Mouse (Mus musculus) CH12.LX (cell line): ENCODE measurements around the gene Tnk1. TPM values are rescaled to one million over a fixed set of nuclear protein-coding genes. Genes with fewer than 3 reads are reported as not detected.

Source experiments
- DNase-seq: peaks from one replicate; pipeline ENCODE4 v3.0.0-alpha.2; 2013; ENCODE audit errors: extremely low read depth
- H3K27ac ChIP-seq: 2 replicates; pipeline ENCODE4 v1.5.1; 2012; ENCODE audit warnings: low read depth, mild to moderate bottlenecking, control low read depth, moderate library complexity; ENCODE audit not compliant: insufficient read depth
- H3K27me3 ChIP-seq: replicated peaks from 2 replicates; pipeline ENCODE3; 2012; ENCODE audit warnings: inconsistent platforms
- H3K36me3 ChIP-seq, 2 experiments: replicated peaks in 1 of 2; 2 replicates each; pipeline versions ENCODE3 to v1.6.1; 2012; ENCODE audit warnings: inconsistent platforms in 1 of 2, low read length in 1 of 2, mild to moderate bottlenecking in 1 of 2, mixed read lengths in 1 of 2, moderate library complexity in 1 of 2; ENCODE audit not compliant: control insufficient read depth in 1 of 2, insufficient read depth in 1 of 2
- H3K4me1 ChIP-seq, 2 experiments: 2 replicates each; pipeline ENCODE4 v1.6.1; 2012; ENCODE audit warnings: inconsistent platforms in 1 of 2, moderate library complexity in 1 of 2; ENCODE audit not compliant: insufficient read depth in 2 of 2, control insufficient read depth in 1 of 2
- H3K4me2 ChIP-seq: 2 replicates; pipeline ENCODE4 v1.6.1; 2012; ENCODE audit warnings: low read depth, mild to moderate bottlenecking, control low read depth; ENCODE audit not compliant: poor library complexity, insufficient read depth, severe bottlenecking
- H3K4me3 ChIP-seq, 3 experiments: fragments of 150-350 bp in 1 of 3; sonication (generic) in 1 of 3; replicated peaks in 1 of 3; 2 replicates each; pipeline versions ENCODE3 to v1.5.1; 2011 to 2012; ENCODE audit warnings: low read depth in 2 of 3, low read length in 2 of 3, mild to moderate bottlenecking in 2 of 3, moderate library complexity in 2 of 3, control low read depth in 1 of 3, improper control_type of control experiment in 1 of 3, inconsistent platforms in 1 of 3, mixed read lengths in 1 of 3; ENCODE audit not compliant: poor library complexity in 1 of 3
- H3K79me2 ChIP-seq: replicated peaks from 2 replicates; pipeline ENCODE4 v1.6.1; 2012; ENCODE audit warnings: mild to moderate bottlenecking, moderate library complexity; ENCODE audit not compliant: control insufficient read depth, poor library complexity, insufficient read depth, severe bottlenecking; ENCODE audit errors: extremely low read depth
- H3K9ac ChIP-seq: 2 replicates; pipeline ENCODE4 v1.6.1; 2012; ENCODE audit warnings: low read depth, mild to moderate bottlenecking, control low read depth, moderate library complexity; ENCODE audit not compliant: insufficient read depth
- H3K9me3 ChIP-seq: replicated peaks from 2 replicates; pipeline ENCODE3; 2012; ENCODE audit warnings: low read length, inconsistent platforms, mixed read lengths
- CHD1 ChIP-seq: IDR thresholded peaks from 2 replicates; pipeline ENCODE4 v1.6.1; 2012; ENCODE audit warnings: low read depth, low read length, improper control_type of control experiment, inconsistent platforms
- CHD2 ChIP-seq: IDR thresholded peaks from 2 replicates; pipeline ENCODE4 v1.6.1; 2011; ENCODE audit warnings: low read length, improper control_type of control experiment
- CTCF ChIP-seq, 2 experiments: IDR thresholded peaks in 1 of 2; conservative IDR thresholded peaks in 1 of 2; 2 replicates each; pipeline ENCODE4 v1.5.1; 2011 to 2012; ENCODE audit warnings: low read depth in 2 of 2, low read length in 2 of 2, improper control_type of control experiment in 1 of 2, inconsistent platforms in 1 of 2, mild to moderate bottlenecking in 1 of 2, moderate library complexity in 1 of 2
- E2F4 ChIP-seq: IDR thresholded peaks from 2 replicates; pipeline ENCODE4 v1.6.1; 2011; ENCODE audit warnings: low read depth, low read length, improper control_type of control experiment; ENCODE audit not compliant: insufficient replicate concordance
- EP300 ChIP-seq: IDR thresholded peaks from 2 replicates; pipeline ENCODE4 v1.6.1; 2011; ENCODE audit warnings: low read length, improper control_type of control experiment
- GABPA ChIP-seq: IDR thresholded peaks from 2 replicates; pipeline ENCODE4 v1.6.1; 2012; ENCODE audit warnings: low read depth, low read length, improper control_type of control experiment, inconsistent platforms; ENCODE audit not compliant: insufficient replicate concordance
- HCFC1 ChIP-seq: IDR thresholded peaks from 2 replicates; pipeline ENCODE4 v1.6.1; 2012; ENCODE audit warnings: low read depth, mild to moderate bottlenecking, inconsistent platforms, low read length, improper control_type of control experiment
- IRF4 ChIP-seq: IDR thresholded peaks from 2 replicates; pipeline ENCODE4 v1.6.1; 2014; ENCODE audit warnings: low read depth, mild to moderate bottlenecking, inconsistent platforms, low read length, improper control_type of control experiment
- JUN ChIP-seq: IDR thresholded peaks from 2 replicates; pipeline ENCODE4 v1.6.1; 2011; ENCODE audit warnings: low read depth, mild to moderate bottlenecking, low read length, improper control_type of control experiment, moderate library complexity; ENCODE audit not compliant: insufficient read depth
- JUND ChIP-seq: conservative IDR thresholded peaks from 2 replicates; pipeline ENCODE4 v1.6.1; 2011; ENCODE audit warnings: low read depth, low read length, improper control_type of control experiment
- KAT2A ChIP-seq: IDR thresholded peaks from 2 replicates; pipeline ENCODE4 v1.6.1; 2012; ENCODE audit warnings: low read length, improper control_type of control experiment, inconsistent platforms; ENCODE audit not compliant: insufficient replicate concordance
- MAX ChIP-seq: IDR thresholded peaks from 2 replicates; pipeline ENCODE4 v1.6.1; 2011; ENCODE audit warnings: low read length, improper control_type of control experiment
- MEF2A ChIP-seq: IDR thresholded peaks from 2 replicates; pipeline ENCODE4 v1.6.1; 2014; ENCODE audit warnings: low read depth, mild to moderate bottlenecking, inconsistent platforms, low read length, improper control_type of control experiment, borderline replicate concordance
- MXI1 ChIP-seq: IDR thresholded peaks from 2 replicates; pipeline ENCODE4 v1.6.1; 2011; ENCODE audit warnings: mild to moderate bottlenecking, low read depth, low read length, improper control_type of control experiment
- MYC ChIP-seq: IDR thresholded peaks from 2 replicates; pipeline ENCODE4 v1.6.1; 2011; ENCODE audit warnings: low read depth, mild to moderate bottlenecking, improper control_type of control experiment, low read length
- NELFE ChIP-seq: IDR thresholded peaks from 2 replicates; pipeline ENCODE4 v1.6.1; 2011; ENCODE audit warnings: low read depth, low read length, improper control_type of control experiment
- NRF1 ChIP-seq: IDR thresholded peaks from 2 replicates; pipeline ENCODE4 v1.6.1; 2014; ENCODE audit warnings: low read depth, mild to moderate bottlenecking, inconsistent platforms, low read length, improper control_type of control experiment, moderate library complexity
- POLR2A ChIP-seq: IDR thresholded peaks from 2 replicates; pipeline ENCODE4 v1.6.1; 2011; ENCODE audit warnings: low read depth, mild to moderate bottlenecking, improper control_type of control experiment, low read length
- POLR2AphosphoS2 ChIP-seq: IDR thresholded peaks from 2 replicates; pipeline ENCODE4 v1.6.1; 2011; ENCODE audit warnings: low read depth, low read length, improper control_type of control experiment
- RAD21 ChIP-seq: IDR thresholded peaks from 2 replicates; pipeline ENCODE4 v1.6.1; 2011; ENCODE audit warnings: low read depth, mild to moderate bottlenecking, low read length, improper control_type of control experiment, moderate library complexity
- RCOR1 ChIP-seq: conservative IDR thresholded peaks from 2 replicates; pipeline ENCODE4 v1.6.1; 2012; ENCODE audit warnings: low read depth, mild to moderate bottlenecking, inconsistent platforms, low read length, improper control_type of control experiment
- SIN3A ChIP-seq: IDR thresholded peaks from 2 replicates; pipeline ENCODE4 v1.6.1; 2012; ENCODE audit warnings: low read length, improper control_type of control experiment, inconsistent platforms
- SMC3 ChIP-seq: IDR thresholded peaks from 2 replicates; pipeline ENCODE4 v1.6.1; 2011; ENCODE audit warnings: low read depth, low read length, improper control_type of control experiment
- TBP ChIP-seq: conservative IDR thresholded peaks from 2 replicates; pipeline ENCODE4 v1.6.1; 2011; ENCODE audit warnings: low read depth, low read length, improper control_type of control experiment
- TCF12 ChIP-seq: IDR thresholded peaks from 2 replicates; pipeline ENCODE4 v1.6.1; 2014; ENCODE audit warnings: low read depth, mild to moderate bottlenecking, inconsistent platforms, low read length, improper control_type of control experiment
- USF1 ChIP-seq: IDR thresholded peaks from 2 replicates; pipeline ENCODE4 v1.6.1; 2014; ENCODE audit warnings: low read depth, mild to moderate bottlenecking, inconsistent platforms, low read length, improper control_type of control experiment
- USF2 ChIP-seq: conservative IDR thresholded peaks from 2 replicates; pipeline ENCODE4 v1.6.1; 2011; ENCODE audit warnings: low read depth, low read length, improper control_type of control experiment
- ZKSCAN1 ChIP-seq: IDR thresholded peaks from 2 replicates; pipeline ENCODE4 v1.6.1; 2012; ENCODE audit warnings: low read depth, inconsistent platforms, low read length, improper control_type of control experiment, borderline replicate concordance
- ZNF384 ChIP-seq: IDR thresholded peaks from 2 replicates; pipeline ENCODE4 v1.6.1; 2012; ENCODE audit warnings: low read depth, low read length, improper control_type of control experiment, inconsistent platforms
- dilution Hi-C: fragments of 300-500 bp; cut with MboI; formaldehyde crosslinking; loops from 2 replicates; pipeline ENCODE4 v1.14.3; 2020; ENCODE audit warnings: low sequenced_read_pairs; ENCODE audit not compliant: extremely low pct_unique_long_range_greater_than_20kb, extremely low pct_ligation_motif_present
- in situ Hi-C: fragments of 300-500 bp; cut with MboI; formaldehyde crosslinking; loops from 3 replicates; pipeline ENCODE4 v1.14.3; 2019; ENCODE audit warnings: low sequenced_read_pairs, low pct_ligation_motif_present, low pct_unique_long_range_greater_than_20kb, mixed read lengths
- polyA plus RNA-seq: library from polyadenylated mRNA; unstranded; fragments of >175 nt; gene quantifications from 2 replicates; pipeline ENCODE4 v1.2.1, GENCODE M21; 2012; ENCODE audit warnings: low read depth; ENCODE audit not compliant: insufficient read length
- total RNA-seq, 2 experiments: library from RNA; depleted of rRNA; stranded (reverse); fragments of 300-350 nt in 1 of 2; fragments of >200 nt in 1 of 2; gene quantifications; 2 replicates each; pipeline ENCODE4 v1.2.3; 2012 to 2014

Tnk1 gene
- total and polyA plus RNA-seq, 3 experiments, result 0.13 to 0.30 TPM; not detected in 1

DNA sequence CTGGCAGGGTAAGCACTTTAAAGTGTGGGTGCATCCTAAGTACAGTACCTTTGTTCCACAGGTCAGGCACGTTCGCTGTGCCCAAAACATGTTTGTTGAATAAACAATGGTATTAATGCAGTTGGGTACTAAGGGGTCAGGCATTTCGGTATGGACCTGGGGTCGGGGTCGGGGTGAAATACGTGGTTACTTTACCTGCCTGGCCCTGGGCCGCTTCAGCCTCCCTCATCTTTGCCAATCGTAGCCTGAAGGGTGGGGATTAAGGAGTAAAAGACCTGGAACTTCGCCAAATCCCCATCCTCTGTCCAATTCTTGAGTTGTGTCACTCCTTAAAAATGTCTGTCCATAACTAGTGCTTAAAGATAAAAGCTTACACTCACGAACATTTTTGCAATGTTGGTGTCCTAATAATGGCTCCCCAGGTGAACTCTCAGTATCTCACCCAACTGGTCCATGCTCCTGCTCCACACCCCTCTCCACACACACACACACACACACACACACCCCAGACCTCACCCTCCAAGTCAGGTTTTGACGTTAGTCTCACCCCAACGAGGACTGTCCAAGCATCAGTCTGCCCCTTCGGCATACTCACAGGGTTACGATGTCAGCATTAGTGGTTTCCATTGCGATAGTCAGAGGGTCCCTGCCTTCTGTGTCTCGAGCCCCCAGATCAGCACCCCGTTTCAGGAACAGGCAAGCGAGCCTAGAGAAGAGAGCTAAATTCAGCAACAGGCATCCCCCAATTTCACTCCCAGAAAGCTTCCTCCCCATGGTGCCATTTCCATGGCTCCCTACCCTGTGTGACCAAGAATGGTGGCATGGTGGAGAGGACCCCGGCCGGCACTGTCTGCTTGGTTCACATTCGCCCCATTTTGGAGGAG lies 23.5 kb upstream of the Tnk1 start:
- dilution Hi-C loops, result no loop called here
- in situ Hi-C loops, result loop anchor here (5.0 kb wide), 1 partner anchor 35 kb away; no protein-coding TSS in a partner anchor
- TF ChIP-seq USF2 (no peak), MYC (no peak), CTCF (conservative IDR thresholded peaks at IDR 0.05 in 1 of 2, IDR thresholded peaks at IDR 0.05 in 1 of 2; ENCODE audit: low read depth in 2 of 2, low read length in 2 of 2) (no peak), HCFC1 (no peak), ZNF384 (no peak), RCOR1 (no peak), NRF1 (no peak)
- H3K36me3 ChIP-seq, result peaks cover 21 to 70% of the 10 kb centered on the region in 2 experiments
- peak overlapping the region; percentile 9; the same call in 1 of the 2 replicates for H3K9ac ChIP-seq
- H3K4me1 ChIP-seq, result peaks cover 21 to 47% of the 10 kb centered on the region in 2 experiments
- no peak for DNase-seq
- peaks cover 10% of the 10 kb centered on the region for H3K9me3 ChIP-seq
- H3K4me2 ChIP-seq, result peak overlapping the region; percentile 41
- peak overlapping the region in 2 of 3 experiments; percentile 32 to 50 for H3K4me3 ChIP-seq
- peak overlapping the region; percentile 23 for H3K27ac ChIP-seq
- H3K27me3 ChIP-seq, result no peaks in the 10 kb centered on the region
- no peaks in the 10 kb centered on the region for H3K79me2 ChIP-seq

DNA sequence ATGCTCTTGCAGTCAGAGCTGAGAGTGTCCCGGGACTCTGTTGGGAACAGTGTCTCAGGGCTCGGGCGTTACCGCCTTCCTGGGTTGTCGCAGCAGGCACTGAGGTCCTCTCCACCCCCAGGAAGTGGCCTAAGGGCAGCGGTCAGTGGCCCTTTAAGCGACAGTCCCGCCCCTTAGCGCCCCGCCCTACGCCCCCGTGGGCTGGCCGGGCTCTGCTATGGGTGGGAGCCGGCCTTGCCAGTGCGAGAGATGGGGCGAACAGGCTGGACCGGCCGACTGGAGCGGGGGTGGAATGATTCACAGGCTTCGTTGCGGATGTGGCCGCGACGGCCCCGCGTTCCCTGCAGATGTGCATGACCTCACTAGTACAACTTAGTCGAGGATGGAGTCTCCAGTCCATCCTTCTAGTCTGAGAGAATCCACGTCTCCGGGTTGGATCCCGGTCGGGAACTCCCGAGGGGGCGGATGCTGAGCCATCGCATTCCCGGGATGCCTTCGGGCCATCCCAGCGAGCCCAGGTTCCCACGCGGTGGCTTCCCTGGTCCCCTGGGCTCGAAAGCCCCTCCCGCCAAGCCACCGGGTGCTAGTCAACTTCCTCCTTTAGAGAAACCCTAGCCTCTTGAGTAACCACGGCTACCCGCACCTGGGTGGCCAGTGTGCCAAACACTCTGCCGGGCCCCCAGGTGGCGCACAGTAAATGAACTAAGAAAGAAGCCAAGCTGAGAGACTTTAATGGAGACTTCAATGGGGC lies 22.5 kb upstream of the Tnk1 start, which contains the start of gene Kctd11:
Gene Kctd11, minus strand, starts transcription at position 554 of the 751 bp plus-strand sequence.
- Histone ChIP-seq H3K4me3 (peak within 1 kb of the TSS; percentile 50 to 74 (median 57)), H3K9ac (peak within 1 kb of the TSS; percentile 56), H3K4me2 (peak within 1 kb of the TSS; percentile 41), H3K36me3 (peaks cover 18 to 60% of the 10 kb centered on the region in 2 experiments), H3K9me3 (peaks cover 10% of the 10 kb centered on the region), H3K27ac (peak within 1 kb of the TSS; percentile 63), H3K79me2 (no peaks in the 10 kb centered on the region), H3K4me1 (peaks cover 21 to 56% of the 10 kb centered on the region in 2 experiments), H3K27me3 (no peaks in the 10 kb centered on the region)
- in situ Hi-C loops (loop anchor here (5.0 kb wide), 1 partner anchor 36 kb away; no protein-coding TSS in a partner anchor), dilution Hi-C loops (no loop called here)
- DNase-seq, result peak; percentile 95
- TF ChIP-seq GABPA (no peak), MAX (peak; percentile 78; the same call in 1 of the 2 replicates), TCF12 (peak; percentile 78), RAD21 (peak; percentile 68), NRF1 (peak; percentile 19; the same call in 1 of the 2 replicates), EP300 (peak; percentile 32; the same call in 1 of the 2 replicates), MEF2A (peak; percentile 65; the same call in 1 of the 2 replicates), MXI1 (peak; percentile 66), POLR2A (peak; percentile 86), USF1 (no peak), IRF4 (peak; percentile 69), POLR2AphosphoS2 (no peak), KAT2A (no peak), CHD2 (no peak), CHD1 (no peak), MYC (0 out of 2 replicates have a peak, but pooled peaks have one; percentile 36), E2F4 (no peak), SMC3 (peak; percentile 88), ZKSCAN1 (no peak), SIN3A (peak; percentile 83), JUND (no peak), ZNF384 (no peak), JUN (no peak), TBP (0 out of 2 replicates have a peak, but pooled peaks have one; percentile 19), NELFE (peak; percentile 74)
